Mouse (Mus musculus) skeletal muscle tissue, adult 2 months (tissue): ENCODE measurements around the gene Kcnc1.
A peak's percentile ranks its signal among the peaks of the same experiment; 100 is the strongest.

Experiments used
- DNase-seq: peaks from one replicate; pipeline ENCODE4 v3.0.0-alpha.2; 2012; ENCODE audit warnings: low read depth, low spot score

Kcnc1 gene

DNA sequence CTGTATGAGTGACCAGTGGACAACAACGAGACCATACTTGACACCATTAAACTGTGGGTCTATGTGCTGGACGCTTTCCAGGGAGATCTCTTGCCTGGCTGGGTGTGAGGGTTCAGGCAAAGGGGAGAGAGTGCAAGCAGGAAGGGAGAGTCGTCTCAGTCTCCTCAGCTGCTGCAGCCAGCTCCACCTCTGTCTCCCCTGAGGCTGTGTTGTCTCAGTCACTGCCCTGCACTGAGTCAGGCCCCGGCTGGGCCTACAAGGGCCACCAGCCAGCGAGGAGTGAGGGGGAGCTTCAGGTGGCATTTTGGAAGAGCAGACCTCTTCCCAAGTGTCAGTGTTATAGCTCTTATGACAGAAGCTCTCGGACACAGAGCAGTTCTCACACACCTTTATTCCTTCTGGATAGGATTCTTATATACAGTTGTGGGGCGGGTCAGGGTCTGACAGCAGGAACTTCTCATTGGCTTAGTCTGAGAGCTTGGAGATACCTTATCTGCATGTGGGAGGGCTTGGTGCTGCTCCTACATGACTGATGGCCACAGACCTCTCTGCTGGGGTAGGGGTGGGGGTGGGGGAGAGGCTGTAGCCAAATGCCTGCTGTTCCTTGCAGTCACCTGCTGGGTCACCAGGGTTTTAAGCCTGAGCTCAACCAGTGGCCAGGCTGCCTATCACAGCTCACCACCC, 74.9 kb downstream of the Kcnc1 start:
- DNase-seq = no peak

DNA sequence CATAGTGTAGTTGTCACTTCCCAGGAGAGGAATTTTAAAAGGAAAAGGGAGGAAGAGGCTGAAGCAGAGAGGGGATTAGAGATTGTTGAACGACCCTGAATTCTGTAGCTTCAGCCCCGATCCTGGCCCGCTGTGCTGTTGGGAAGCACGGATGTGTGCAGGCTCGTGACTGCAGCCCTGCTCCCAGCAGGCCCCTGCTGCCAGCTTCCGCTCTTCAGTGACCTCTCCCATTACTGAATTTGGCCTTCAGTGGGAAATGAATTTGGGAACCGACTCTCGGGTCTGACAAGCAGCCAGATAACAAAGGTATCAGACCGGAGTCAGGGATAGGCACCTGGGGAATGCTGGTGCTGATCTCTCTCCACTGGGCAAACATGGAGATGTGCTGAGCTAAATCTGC, 76.8 kb downstream of the Kcnc1 start:
- DNase-seq = no peak

DNA sequence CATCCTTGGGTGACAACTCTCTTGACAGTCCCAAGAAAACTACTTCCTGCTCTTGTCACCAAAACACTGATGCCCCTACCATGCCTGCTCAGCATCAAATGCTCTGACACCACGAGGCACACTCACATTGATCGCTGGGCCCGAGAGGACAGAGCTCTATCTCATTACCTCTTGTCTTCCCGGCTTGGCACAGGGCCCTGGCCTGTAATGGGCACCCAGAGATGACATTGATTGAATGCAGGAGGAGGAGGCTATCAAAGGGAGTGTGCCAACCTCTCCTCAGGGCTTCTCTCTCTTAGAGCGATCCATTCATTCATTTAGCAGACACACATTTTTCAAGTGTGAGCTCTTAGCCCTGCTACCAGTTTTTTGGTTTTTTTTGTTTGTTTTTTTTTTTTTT, 79.2 kb downstream of the Kcnc1 start:
- DNase-seq = no peak

DNA sequence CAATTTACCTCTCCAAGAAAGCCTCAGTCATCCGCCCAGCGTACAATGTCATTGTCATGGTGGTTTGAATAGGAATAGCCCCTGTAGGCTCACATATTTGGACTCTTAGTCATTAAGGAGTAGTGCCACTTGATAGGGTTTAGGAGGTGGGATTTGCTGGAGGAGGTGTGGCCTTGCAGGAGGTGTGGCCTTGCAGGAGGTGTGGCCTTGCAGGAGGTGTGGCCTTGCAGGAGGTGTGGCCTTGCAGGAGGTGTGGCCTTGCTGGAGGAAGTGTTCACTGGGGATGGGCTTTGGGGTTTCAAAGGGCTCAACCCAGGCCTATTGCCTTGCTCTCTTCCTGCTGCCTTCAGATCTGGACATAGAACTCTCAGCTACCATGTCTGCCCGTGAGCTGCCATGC, 81.2 kb downstream of the Kcnc1 start:
- no peak for DNase-seq

DNA sequence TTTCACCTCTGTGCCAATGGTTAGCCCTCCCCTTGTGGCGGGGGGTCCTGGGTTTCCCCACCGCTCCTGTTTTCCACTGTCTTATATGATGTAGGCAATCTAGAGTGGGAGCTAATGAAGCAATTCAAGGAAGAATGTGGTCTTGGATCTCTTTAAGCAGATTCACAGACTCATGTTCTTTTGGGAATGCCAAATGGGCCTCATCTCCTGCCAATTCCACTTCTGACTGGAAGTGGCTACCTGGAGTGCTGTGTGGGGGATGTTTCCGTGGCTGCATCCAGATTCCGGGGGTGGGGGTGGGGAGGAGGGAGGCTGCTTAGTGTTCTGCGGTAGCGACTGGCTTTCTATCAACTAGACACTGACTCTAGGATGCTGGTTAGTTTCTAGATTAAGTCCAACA, 83.5 kb downstream of the Kcnc1 start:
- no peak for DNase-seq

DNA sequence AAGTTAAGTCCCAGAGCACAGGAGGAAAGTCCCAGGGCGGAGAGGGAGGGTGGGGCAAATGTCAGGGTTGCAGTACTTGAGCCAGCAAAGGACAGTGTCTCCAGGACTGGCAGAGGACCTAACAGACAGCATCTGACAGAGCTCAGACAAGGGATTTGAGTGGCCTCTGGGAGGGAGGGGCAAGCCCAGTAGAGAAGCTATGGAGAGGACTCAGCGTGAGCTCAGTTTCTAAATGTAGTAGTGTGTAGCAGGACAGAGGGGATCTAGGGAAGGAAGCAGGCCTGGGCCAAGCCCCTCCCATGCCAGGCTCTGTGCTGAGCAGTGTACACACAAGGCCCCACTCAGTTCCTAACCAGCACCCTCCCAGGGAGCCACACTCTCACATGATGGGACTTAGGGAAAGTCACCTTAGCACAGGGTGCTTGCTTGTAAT, 85.8 kb downstream of the Kcnc1 start:
- DNase-seq = peak; percentile 84

DNA sequence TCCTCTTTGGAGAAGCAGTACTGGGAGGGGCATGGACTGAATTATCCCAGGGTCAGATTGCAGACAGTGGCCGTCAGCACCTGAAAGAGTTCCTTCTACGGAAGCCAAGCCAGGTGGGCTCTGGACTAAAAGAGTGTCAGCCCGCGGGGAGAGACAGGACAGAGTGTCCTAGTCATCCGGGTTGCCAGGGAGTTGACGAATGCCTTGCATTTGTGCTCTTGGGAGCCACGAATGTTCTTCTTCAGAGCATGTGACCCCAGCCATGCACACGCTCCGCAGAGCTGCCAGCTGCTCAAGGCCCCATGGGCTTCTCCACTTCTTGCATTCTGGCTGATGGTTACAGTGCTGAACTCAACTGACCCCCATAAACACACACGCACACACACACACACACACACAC, 86.8 kb downstream of the Kcnc1 start:
- DNase-seq = peak; percentile 60

DNA sequence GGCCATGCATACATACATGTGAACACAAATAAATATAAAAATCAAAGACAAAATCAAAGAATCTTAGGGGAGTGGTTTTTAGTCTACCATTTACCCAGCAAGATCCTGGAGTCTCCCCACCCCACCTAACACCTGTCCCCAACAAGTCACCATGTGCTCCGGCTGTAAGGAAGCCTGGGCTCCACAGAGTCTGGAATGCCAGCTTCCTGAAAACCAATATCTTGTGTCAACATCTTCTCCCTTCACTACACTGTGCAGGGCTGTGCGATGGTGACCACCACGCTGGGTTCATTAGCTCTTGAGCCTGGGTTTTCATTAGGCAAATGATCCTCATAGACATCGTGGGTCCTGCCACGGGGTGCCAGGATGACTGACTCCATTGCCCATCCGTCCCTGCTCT, 87.9 kb downstream of the Kcnc1 start:
- no peak for DNase-seq

DNA sequence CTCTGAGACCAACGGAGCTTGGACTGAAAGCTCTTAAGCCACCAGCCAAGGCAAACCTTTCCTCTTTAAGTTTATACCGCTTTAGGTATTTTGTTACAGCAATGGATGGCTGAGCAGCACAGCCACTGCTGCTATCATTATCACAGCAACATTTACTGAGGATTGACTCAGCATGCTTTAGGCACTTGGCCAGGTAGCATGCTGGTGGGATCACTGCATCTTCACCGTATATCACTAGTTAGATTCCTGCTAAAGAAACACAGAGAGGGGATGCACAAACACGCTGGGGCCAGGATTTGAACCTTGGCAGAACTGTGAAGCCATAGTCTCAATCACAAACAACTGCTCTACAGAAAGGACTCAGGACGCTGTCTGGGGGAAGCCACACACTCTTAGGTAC, 90.5 kb downstream of the Kcnc1 start:
- no peak for DNase-seq

DNA sequence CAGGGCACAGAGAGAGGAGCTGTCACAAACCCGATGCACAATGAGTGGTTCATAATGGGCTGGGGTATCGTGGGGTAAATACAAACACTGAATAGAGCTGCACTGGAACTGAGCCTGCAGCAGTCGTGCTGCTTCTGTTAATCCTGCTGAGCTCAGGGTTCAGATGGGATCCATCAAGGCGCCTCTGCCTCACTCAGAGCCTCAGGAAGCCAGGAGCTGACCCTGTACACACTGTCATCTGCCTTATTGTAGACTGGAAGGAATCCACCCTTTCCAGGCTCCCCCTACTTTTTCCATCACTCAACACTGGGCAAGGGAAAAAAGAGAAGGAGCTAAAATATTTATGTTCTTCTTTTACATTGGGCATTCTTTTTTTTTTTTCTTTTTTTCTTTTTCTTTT, 91.1 kb downstream of the Kcnc1 start:
- DNase-seq = no peak
